Mouse (Mus musculus) C2C12 (cell line): ENCODE results near the gene Tedc2. TPM values are rescaled to one million over a fixed set of nuclear protein-coding genes. Genes with fewer than 3 reads are reported as not detected.

Experiments
- H3K27me3 ChIP-seq: one replicate; pipeline ENCODE4 v1.6.1; 2011; ENCODE audit not compliant: control insufficient read depth, insufficient read depth, insufficient read length
- H3K36me3 ChIP-seq: one replicate; pipeline ENCODE4 v1.6.1; 2011; ENCODE audit not compliant: control insufficient read depth, insufficient read depth
- H3K4me3 ChIP-seq: one replicate; pipeline ENCODE4 v1.5.1; 2011; ENCODE audit warnings: mild to moderate bottlenecking, control low read depth; ENCODE audit not compliant: poor library complexity, insufficient read depth, severe bottlenecking
- H3K79me2 ChIP-seq: one replicate; pipeline ENCODE4 v1.6.1; 2011; ENCODE audit not compliant: control insufficient read depth, insufficient read depth
- H3K79me3 ChIP-seq: one replicate; pipeline ENCODE4 v1.6.1; 2011; ENCODE audit warnings: low read depth, control low read depth
- H3ac ChIP-seq: one replicate; pipeline ENCODE3; 2011; ENCODE audit warnings: low read depth; ENCODE audit not compliant: control insufficient read depth, insufficient read length
- CEBPB ChIP-seq: IDR thresholded peaks from one replicate; pipeline ENCODE4 v1.6.1; 2011; ENCODE audit warnings: low read depth, mild to moderate bottlenecking, control low read depth, moderate library complexity
- CTCF ChIP-seq: IDR thresholded peaks from one replicate; pipeline ENCODE4 v1.5.1; 2011; ENCODE audit not compliant: control insufficient read depth, insufficient read depth, insufficient read length
- FOSL1 ChIP-seq: IDR thresholded peaks from one replicate; pipeline ENCODE4 v1.8.0; 2011; ENCODE audit warnings: mild to moderate bottlenecking, low read length; ENCODE audit not compliant: poor library complexity, insufficient read depth, severe bottlenecking
- MAX ChIP-seq: IDR thresholded peaks from one replicate; pipeline ENCODE4 v1.6.1; 2011; ENCODE audit warnings: mild to moderate bottlenecking, control low read depth
- MYOD1 ChIP-seq: IDR thresholded peaks from one replicate; pipeline ENCODE4 v1.6.1; 2011; ENCODE audit warnings: low read depth; ENCODE audit not compliant: control insufficient read depth, insufficient read length
- MYOG ChIP-seq: IDR thresholded peaks from one replicate; pipeline ENCODE4 v1.6.1; 2011; ENCODE audit not compliant: control insufficient read depth, insufficient read length; ENCODE audit errors: extremely low read depth
- USF1 ChIP-seq: IDR thresholded peaks from one replicate; pipeline ENCODE4 v1.6.1; 2011; ENCODE audit warnings: low read depth, mild to moderate bottlenecking, control low read depth, moderate library complexity
- polyA plus RNA-seq: library from polyadenylated mRNA; unstranded; fragments of >200 nt; fragmentation: generic; extraction: Trizol; gene quantifications from one replicate; pipeline ENCODE4 v1.2.1, GENCODE M21; 2012; ENCODE audit warnings: missing spikeins

Gene Tedc2
- polyA plus RNA-seq, 1 experiment: 13.2 TPM

- Histone ChIP-seq H3ac (no peak overlapping the region), H3K79me3 (peaks cover 7% of the 10 kb centered on the region), H3K79me2 (peaks cover 12% of the 10 kb centered on the region), H3K27me3 (no peaks in the 10 kb centered on the region), H3K36me3 (peaks cover 48% of the 10 kb centered on the region), H3K4me3 (no peak overlapping the region)
- TF ChIP-seq USF1 (no peak), MYOD1 (no peak), FOSL1 (no peak), CTCF (no peak), CEBPB (no peak), MAX (no peak), MYOG (no peak)
Observed at GRCm38 (mm10) chr17:24223513-24223912, 2.9 kb upstream of the Tedc2 start.

- Histone ChIP-seq H3ac (no peak overlapping the region), H3K79me3 (peaks cover 7% of the 10 kb centered on the region), H3K79me2 (peaks cover 12% of the 10 kb centered on the region), H3K4me3 (no peak overlapping the region), H3K27me3 (no peaks in the 10 kb centered on the region), H3K36me3 (peaks cover 51% of the 10 kb centered on the region)
- TF ChIP-seq CEBPB: no peak
- TF ChIP-seq MYOD1: peak; percentile 56
Observed at GRCm38 (mm10) chr17:24222653-24223052, 2.0 kb upstream of the Tedc2 start.

- Histone ChIP-seq H3K79me2 (peaks cover 12% of the 10 kb centered on the region), H3K36me3 (peaks cover 20% of the 10 kb centered on the region), H3ac (no peak overlapping the region), H3K4me3 (no peak overlapping the region), H3K79me3 (peaks cover 7% of the 10 kb centered on the region), H3K27me3 (no peaks in the 10 kb centered on the region)
- TF ChIP-seq CTCF: no peak
- no peak for TF ChIP-seq MYOD1
- TF ChIP-seq CEBPB: no peak
- TF ChIP-seq MYOG: no peak
Observed at GRCm38 (mm10) chr17:24216836-24217235, 3.8 kb downstream of the Tedc2 start.

- Histone ChIP-seq H3K79me2 (no peaks in the 10 kb centered on the region), H3K4me3 (no peak overlapping the region), H3ac (no peak overlapping the region), H3K36me3 (peaks cover 20% of the 10 kb centered on the region), H3K79me3 (no peaks in the 10 kb centered on the region), H3K27me3 (no peaks in the 10 kb centered on the region)
- no peak for TF ChIP-seq USF1
- TF ChIP-seq CTCF: no peak
- no peak for TF ChIP-seq CEBPB
- TF ChIP-seq MYOD1: no peak
- no peak for TF ChIP-seq MYOG
Observed at GRCm38 (mm10) chr17:24213186-24213585, 7.5 kb downstream of the Tedc2 start.

- H3K4me3 ChIP-seq: no peak overlapping the region
- peaks cover 15% of the 10 kb centered on the region for H3K36me3 ChIP-seq
- TF ChIP-seq MYOD1 (no peak), MAX (no peak), CTCF (no peak), USF1 (no peak), MYOG (no peak), CEBPB (no peak), FOSL1 (no peak)
- H3K79me2 ChIP-seq: no peaks in the 10 kb centered on the region
- no peak overlapping the region for H3ac ChIP-seq
- H3K79me3 ChIP-seq: no peaks in the 10 kb centered on the region
- no peaks in the 10 kb centered on the region for H3K27me3 ChIP-seq
Observed at GRCm38 (mm10) chr17:24212441-24213018, 8.1 kb downstream of the Tedc2 start.

GRCm38 (mm10) chr17:24211631-24212440, 8.8 kb downstream of the Tedc2 start:
- no peaks in the 10 kb centered on the region for H3K27me3 ChIP-seq
- H3K79me2 ChIP-seq: no peaks in the 10 kb centered on the region
- no peak for TF ChIP-seq FOSL1
- no peaks in the 10 kb centered on the region for H3K79me3 ChIP-seq
- H3K4me3 ChIP-seq: no peak overlapping the region
- H3K36me3 ChIP-seq: peaks cover 13% of the 10 kb centered on the region
- H3ac ChIP-seq: no peak overlapping the region
